Mouse (Mus musculus) CD8-positive naive resting alpha-beta T cell, adult 57 days (primary cell): ENCODE results near the gene Mat1a. TPM values are rescaled to one million over a fixed set of nuclear protein-coding genes. Genes with fewer than 3 reads are reported as not detected.

ENCODE experiments used
- total RNA-seq: library from RNA; stranded (reverse); gene quantifications from one replicate; pipeline ENCODE4 v1.2.4, GENCODE M21; 2023

The Mat1a gene
- total RNA-seq, result not detected

GRCm38 (mm10) chr14:41104853-41105444 is at the start of gene Mat1a:
Mat1a (plus strand) TSS chr14:41105035.

DNA sequence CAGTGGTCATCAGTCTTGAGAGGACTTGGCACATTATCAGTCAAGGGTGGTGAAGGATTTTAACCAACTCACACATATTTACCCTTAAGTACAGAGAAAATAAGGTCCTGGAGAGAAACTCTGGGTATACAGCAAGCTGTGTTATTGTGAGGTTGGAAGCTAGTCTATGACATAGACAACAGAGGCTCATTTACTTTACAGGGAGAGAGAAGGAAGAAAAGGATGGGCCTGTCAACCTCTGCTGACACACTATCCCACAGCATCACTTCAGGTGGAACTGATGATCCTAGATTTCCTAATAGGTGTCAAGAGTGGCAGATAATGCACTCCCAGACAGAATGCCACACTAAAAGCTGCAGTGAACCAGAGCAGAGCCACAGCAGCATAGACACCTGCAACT is 35.7 kb upstream of the Mat1a start, which contains the start of gene Dydc2:
TSS of gene Dydc2 (minus strand) at position 101 of the 400 bp plus-strand sequence.

GRCm38 (mm10) chr14:41072229-41072943 is 32.4 kb upstream of the Mat1a start, which contains the start of gene Dydc1:
Dydc1 (plus strand) TSS chr14:41072911.

GRCm38 (mm10) chr14:41131540-41131939 is 26.7 kb downstream of the Mat1a start, which contains the start of gene Sftpa1:
Sftpa1 (plus strand) TSS chr14:41131782.

GRCm38 (mm10) chr14:41151220-41151898 is 46.5 kb downstream of the Mat1a start, which contains the start of gene Mbl1:
Mbl1 (plus strand) TSS chr14:41151458.

Other genes starting within 250 kb of the Mat1a start
- gene Sh2d4b, start 211.8 kb upstream of the Mat1a start, total RNA-seq, result 10.3 TPM
- gene Tspan14, start 138.2 kb upstream of the Mat1a start, total RNA-seq, result 112 TPM
- 10.7 TPM for gene Fam213a, start 91.2 kb upstream of the Mat1a start, total RNA-seq
- gene Dydc2, start 35.8 kb upstream of the Mat1a start, total RNA-seq, result not detected
- not detected for gene Dydc1, start 32.1 kb upstream of the Mat1a start, total RNA-seq
- not detected for gene Sftpa1, start 26.7 kb downstream of the Mat1a start, total RNA-seq
- not detected for gene Mbl1, start 46.4 kb downstream of the Mat1a start, total RNA-seq
- gene Sftpd, start 80.1 kb downstream of the Mat1a start, total RNA-seq, result not detected
- gene Gm2832, start 173.8 kb downstream of the Mat1a start, total RNA-seq, result not detected
- gene Gm5798, start 243.6 kb downstream of the Mat1a start, total RNA-seq, result not detected